Mouse (Mus musculus) ovary, adult 18-20 months (tissue): Measurements from ENCODE around the gene Gjd3.

Source experiments
- DNase-seq: peaks from one replicate; pipeline ENCODE4 v3.0.0; 2022; ENCODE audit warnings: low spot score, mixed read lengths

The Gjd3 gene

DNA sequence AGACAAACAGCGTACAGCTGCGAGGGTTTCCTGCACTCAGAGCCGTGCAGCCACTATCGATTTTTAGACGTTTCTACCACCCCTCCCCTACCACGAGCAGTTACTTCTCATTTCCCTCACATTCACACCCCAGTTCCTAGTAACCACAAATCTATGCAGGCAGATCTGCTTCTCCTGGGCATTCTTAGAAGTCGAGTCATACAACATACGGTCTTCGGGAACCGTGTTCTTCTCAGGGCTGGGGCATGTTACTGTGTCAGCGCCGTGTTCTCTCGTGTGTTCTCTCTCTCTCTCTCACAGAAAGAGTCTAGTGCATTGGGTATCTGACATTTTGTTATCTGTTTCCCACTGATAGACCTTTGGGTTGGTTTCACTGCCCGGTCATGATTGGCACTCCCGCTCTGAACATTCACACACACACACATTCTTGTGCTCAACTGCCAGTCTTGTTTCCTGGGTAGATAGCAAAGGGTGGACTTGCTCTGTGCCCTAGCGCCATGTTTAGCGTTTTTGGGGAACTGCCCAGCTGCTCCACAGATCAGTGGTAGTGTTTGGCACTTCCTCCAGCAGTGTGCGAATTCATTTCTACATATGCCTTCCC lies 34.7 kb downstream of the Gjd3 start:
- no peak for DNase-seq

DNA sequence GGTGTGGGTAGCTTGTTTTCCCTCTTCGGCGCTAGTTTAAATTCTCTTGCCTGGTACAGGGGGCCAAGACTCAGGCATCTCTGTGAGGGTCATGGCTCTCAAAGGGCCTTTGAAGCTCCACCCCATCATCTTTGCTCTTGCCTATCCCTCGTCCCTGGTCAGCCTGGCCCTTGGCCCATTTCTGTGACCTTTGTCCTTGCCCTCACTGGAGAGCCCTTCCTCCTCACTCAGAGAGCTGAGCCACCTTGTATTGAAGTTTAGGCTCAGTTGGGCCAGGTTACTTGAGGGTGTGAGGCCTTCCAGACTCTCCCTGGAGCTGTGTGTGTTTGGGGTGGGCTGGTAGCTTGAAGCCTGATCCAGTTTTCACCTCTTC lies 37.2 kb downstream of the Gjd3 start:
- peak; percentile 72 for DNase-seq

DNA sequence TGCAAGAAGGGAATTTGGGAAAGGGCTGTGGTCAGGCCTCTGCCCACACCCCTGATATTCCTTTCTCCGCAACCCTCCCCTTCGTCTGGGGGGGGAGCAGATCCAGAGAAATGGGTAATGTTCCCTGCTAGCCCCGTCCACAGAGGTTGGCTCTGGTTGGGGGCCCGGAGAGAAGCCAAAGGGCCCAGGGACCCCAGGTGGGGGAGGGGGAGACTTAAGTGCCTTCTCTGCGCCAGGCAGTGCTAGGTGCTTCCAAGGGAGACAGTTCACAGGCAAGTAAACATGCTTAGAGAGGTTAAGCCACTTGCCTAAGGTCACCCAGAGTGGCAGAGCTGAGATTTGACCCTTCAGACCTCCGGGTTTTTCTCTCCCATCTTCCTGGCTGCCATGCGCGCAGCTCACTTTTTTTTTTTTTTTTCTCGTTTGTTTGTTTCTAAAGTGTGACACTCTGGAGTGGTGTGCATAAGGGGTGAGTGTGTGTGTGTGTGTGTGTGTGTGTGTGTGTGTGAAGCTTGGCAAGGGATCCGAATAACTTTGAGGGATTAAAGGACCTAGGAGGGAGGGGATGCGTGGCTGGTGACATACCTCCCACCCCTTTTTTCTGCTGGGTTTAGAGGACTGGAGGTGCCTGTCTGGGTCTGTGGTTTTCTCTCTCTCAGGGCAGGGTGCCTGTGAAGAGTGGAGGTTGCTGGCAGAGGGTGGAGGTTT lies 37.8 kb downstream of the Gjd3 start:
- DNase-seq, result no peak

- no peak for DNase-seq
Measured at GRCm38 (mm10) chr11:98943741-98944461, 38.9 kb downstream of the Gjd3 start.

- DNase-seq, result no peak
Measured at GRCm38 (mm10) chr11:98942923-98943641, 39.7 kb downstream of the Gjd3 start.

DNA sequence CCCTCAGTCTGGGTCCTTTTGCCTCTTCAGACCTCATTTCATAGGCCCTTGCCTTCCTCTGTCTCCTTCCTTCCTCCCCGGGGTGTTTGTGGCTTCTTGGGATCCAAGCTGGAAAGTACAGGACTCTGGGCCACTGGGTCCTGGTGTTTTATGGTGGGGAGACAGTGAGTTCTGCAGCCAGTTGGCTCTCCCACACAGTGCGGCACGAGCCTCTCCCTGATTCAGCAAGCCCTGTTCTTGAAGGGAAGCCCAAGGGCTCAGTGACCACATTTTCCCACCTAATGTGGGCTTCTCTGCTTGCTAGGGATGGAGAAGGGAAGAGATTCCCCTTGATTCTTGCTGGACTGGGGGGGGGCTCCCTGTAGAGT lies 40.3 kb downstream of the Gjd3 start:
- DNase-seq, result no peak

DNA sequence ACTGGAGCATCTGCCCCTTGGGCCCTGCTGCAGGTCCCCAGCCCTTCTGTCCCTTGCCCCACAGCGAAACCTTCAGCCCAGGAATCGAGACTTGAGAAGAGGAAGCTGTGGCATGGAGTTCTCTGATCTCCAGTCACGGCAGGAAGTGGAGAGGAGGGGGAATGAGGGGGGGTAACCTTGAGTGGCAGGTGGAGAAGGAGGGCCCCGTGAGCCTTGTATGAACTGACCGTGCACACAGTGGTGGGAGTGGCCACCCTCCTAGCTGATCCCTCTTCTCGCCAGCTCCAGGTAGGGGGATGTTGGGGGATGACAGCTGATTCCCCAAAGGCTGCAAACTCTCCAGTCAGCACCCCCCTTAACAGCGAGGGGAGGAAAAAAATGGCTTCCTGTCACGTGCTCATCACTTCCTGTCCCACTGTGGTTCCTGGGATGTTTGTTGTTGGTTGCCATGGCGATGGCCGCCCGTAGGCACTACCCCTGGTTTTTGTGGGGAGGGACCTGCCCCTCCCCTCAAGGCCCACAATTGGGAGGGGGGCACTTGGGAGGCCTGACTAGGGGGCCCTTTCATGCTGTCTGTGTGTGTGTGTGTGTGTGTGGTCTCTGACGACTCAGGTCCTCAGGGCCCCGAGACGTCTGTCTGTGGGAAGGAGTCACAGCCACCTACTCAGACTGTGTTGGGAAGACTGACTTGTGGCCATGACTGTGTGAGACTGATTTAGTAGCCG lies 40.8 kb downstream of the Gjd3 start:
- DNase-seq, result no peak

DNA sequence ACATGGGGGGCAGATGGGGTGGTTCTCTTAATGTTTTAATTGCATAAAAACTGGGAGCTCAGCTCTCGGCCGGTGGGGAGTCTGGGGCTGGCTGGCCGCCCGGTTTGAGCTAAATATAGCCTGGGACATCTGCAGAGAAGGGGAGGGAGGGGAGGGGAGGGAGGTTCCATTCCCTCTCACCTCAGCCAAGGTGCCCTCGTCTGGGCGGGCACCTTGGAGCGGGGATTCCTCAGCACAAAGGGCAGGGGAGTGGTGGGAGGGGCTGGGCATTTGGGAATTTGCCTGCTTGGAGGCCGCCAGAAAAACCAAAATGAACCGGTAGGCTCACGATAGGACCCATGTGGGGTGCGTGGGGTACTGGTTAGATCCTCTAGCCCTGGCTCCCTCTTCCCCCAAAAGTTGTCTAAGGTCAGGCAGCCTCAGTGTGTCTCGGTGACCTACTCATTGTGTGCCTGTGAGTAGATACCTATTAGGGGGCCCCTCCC lies 41.4 kb downstream of the Gjd3 start:
- DNase-seq, result no peak

DNA sequence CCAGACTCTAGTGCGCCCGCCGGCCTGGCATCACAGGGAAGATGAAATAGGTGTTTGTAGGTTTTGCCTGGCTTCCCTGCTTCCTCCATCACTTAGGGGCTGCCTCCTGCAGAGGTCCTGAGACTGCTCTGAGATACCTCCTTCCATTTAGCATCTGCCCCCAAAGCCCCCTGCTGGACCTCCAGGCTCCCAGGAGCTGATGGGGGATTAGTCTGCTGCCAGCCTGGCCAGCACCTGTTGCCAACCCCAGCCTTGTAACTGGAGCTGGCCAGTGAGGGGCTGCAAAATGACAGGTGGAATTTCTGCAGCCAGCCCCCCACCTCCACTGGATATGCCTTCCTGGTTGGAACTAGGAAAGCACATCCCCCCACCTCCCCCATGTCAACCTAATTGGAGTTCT lies 42.0 kb downstream of the Gjd3 start:
- DNase-seq, result no peak

DNA sequence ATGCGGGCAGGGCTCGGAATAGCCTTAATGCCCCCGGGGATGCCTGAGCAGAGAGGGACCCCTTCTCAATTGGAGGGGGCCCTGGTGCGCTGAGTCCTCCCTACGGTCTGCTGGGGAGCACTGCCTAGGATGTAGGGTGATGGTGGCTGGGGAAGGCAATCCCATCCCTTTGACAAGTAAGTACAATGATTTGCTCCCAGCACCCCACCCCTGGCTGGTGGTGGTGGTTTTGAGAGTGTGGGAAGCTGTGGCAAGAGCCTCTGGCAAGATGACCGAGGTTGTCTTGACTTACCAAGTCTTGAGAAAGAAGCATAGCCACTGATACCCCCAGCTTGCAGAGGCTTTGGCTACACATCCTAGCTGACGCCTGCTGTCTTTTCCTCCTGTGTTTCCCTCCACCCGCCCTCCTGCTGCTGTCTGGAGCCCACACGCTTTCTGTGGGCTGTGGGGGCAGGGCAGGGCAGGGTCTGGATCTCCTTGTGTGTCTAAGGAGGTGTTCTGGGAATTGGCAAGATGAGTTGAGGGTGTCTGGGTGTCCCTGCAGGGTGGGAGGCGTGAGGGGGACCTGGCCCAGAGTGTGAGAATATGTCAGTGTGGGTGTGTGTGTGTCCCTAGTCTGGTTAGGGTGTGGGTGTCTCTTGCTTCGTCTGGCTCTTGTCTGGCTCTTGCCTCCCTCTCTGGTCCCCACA lies 42.7 kb downstream of the Gjd3 start:
- no peak for DNase-seq

- DNase-seq, result no peak
Measured at GRCm38 (mm10) chr11:98939084-98939952, 43.5 kb downstream of the Gjd3 start.

GRCm38 (mm10) chr11:98938701-98939083 lies 44.1 kb downstream of the Gjd3 start:
- no peak for DNase-seq

DNA sequence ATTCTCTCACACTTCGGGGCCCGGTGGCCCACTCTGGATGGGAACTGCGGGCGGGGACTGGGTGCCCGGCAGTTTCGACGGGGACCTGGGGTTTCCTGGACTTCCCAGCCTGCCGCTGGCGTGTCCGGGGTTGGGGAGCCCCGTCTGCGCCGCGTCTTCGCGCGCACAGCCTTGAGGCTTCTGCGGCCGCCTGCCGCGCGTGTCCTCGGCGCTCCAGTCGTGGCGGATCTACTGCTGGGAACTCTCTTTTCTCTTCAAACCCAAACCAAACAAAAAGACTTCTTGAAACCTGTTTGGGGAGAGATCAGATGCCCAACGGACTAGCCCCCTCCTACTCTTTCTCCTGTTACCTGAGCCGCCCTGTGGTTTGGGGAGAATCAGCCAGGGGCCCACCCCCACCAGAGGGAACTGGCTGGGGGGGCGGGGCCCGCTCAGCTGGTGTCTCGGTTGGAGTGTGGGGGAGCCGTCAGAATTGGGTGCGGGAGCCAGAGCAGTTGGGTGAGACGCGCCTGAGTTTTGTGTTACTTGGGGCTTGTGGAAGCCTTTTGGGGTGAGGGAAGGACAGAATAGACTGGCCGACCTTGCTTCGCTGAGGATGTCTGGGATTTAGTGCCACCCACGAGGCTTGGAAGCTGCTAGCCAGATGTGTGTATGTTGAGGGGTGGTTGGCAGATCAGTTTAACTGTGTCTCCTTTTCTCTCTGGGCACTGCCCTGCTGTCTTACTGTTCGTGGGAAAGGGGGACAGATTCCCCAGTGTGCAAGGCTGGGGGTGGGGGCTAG lies 44.7 kb downstream of the Gjd3 start:
- DNase-seq, result no peak

GRCm38 (mm10) chr11:98937410-98937913 lies 45.4 kb downstream of the Gjd3 start:
- DNase-seq, result peak; percentile 91

GRCm38 (mm10) chr11:98936606-98937409 lies 46.0 kb downstream of the Gjd3 start:
- no peak for DNase-seq

GRCm38 (mm10) chr11:98936170-98936569 lies 46.6 kb downstream of the Gjd3 start:
- peak; percentile 48 for DNase-seq

GRCm38 (mm10) chr11:98935123-98935522 lies 47.7 kb downstream of the Gjd3 start:
- no peak for DNase-seq

GRCm38 (mm10) chr11:98934367-98934766 lies 48.4 kb downstream of the Gjd3 start:
- DNase-seq, result no peak
